Mouse (Mus musculus): ENCODE measurements around the gene Nagk. TPM values are rescaled to one million over a fixed set of nuclear protein-coding genes. Genes with fewer than 3 reads are reported as not detected.

Nagk gene
- polyA plus RNA-seq, 1 experiment from 2014 or later = 122 TPM

Other genes with a start within 250 kb of the Nagk start
- 71.5 and 76.9 TPM in 2 replicates for gene Stambp, start 222.3 kb upstream of the Nagk start, polyA plus RNA-seq (2015; fragmentation: Nextera tagmentation; extraction: Ambion mirVana)
- gene Clec4f, start 138.8 kb upstream of the Nagk start, polyA plus RNA-seq (2015; fragmentation: Nextera tagmentation; extraction: Ambion mirVana) = not detected in 2 replicates
- not detected in 2 replicates for gene Cd207, start 117.1 kb upstream of the Nagk start, polyA plus RNA-seq (2015; fragmentation: Nextera tagmentation; extraction: Ambion mirVana)
- 0.16 TPM in 1 of 2 replicates, not detected in the other for gene Vax2, start 83.7 kb upstream of the Nagk start, polyA plus RNA-seq (2015; fragmentation: Nextera tagmentation; extraction: Ambion mirVana)
- not detected in 2 replicates for gene Atp6v1b1, start 52.0 kb upstream of the Nagk start, polyA plus RNA-seq (2015; fragmentation: Nextera tagmentation; extraction: Ambion mirVana)
- 0.25 and 0.29 TPM in 2 replicates for gene Ankrd53, start 32.3 kb upstream of the Nagk start, polyA plus RNA-seq (2015; fragmentation: Nextera tagmentation; extraction: Ambion mirVana)
- 62.8 and 69.3 TPM in 2 replicates for gene Tex261, start 19.2 kb upstream of the Nagk start, polyA plus RNA-seq (2015; fragmentation: Nextera tagmentation; extraction: Ambion mirVana)
- 29.7 and 30.6 TPM in 2 replicates for gene Paip2b, start 36.8 kb downstream of the Nagk start, polyA plus RNA-seq (2015; fragmentation: Nextera tagmentation; extraction: Ambion mirVana)
- gene Zfp638, start 72.1 kb downstream of the Nagk start, polyA plus RNA-seq (2015; fragmentation: Nextera tagmentation; extraction: Ambion mirVana) = 68.2 and 78.7 TPM in 2 replicates
- gene Dysf, start 213.6 kb downstream of the Nagk start, polyA plus RNA-seq (2015; fragmentation: Nextera tagmentation; extraction: Ambion mirVana) = 1.8 and 2.3 TPM in 2 replicates